Mouse (Mus musculus): ENCODE data around the gene Fam160a1. TPM values are rescaled to one million over a fixed set of nuclear protein-coding genes. Genes with fewer than 3 reads are reported as not detected.

The Fam160a1 gene
- total RNA-seq, 1 experiment from 2014 or later: not detected

DNA sequence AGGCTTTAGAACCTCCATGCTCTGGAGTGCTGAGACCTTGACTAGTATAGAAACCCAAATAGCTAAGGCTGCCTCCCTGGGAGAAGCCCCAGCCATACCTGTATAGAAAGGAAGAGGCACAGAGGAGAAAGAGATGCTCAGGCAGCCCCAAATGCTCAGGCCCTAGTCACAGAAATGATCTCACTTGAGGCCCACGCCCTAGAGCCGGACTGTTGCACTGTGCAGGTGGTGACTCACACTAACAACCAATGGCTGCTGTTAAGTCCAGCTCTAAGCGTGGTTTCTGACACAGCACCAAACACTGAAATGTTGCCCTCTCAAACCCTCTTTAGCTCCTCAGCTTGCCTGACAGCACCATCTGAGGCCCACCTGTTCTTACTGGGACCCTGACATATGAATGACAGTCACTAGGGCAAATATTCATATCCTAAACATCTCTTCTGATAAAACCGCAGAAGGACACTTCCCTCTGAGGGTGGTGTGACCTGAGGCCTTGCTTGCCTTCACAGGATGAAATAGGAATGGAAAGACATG lies 101.3 kb downstream of the Fam160a1 start:
- no peak for ATAC-seq (replicated peaks in 1 of 2; ENCODE audit: insufficient read depth in 1 of 2, low FRiP score in 2 of 2, low TSS enrichment in 1 of 2, low read depth in 1 of 2, poor library complexity in 2 of 2, severe bottlenecking in 2 of 2)

- peak in 1 of 2 experiments; percentile 59; a peak in 2 of 4 replicates for ATAC-seq (replicated peaks in 1 of 2; ENCODE audit: insufficient read depth in 1 of 2, low FRiP score in 2 of 2, low TSS enrichment in 1 of 2, low read depth in 1 of 2, poor library complexity in 2 of 2, severe bottlenecking in 2 of 2)
Observed at GRCm38 (mm10) chr3:85713936-85714709, 103.0 kb downstream of the Fam160a1 start.

DNA sequence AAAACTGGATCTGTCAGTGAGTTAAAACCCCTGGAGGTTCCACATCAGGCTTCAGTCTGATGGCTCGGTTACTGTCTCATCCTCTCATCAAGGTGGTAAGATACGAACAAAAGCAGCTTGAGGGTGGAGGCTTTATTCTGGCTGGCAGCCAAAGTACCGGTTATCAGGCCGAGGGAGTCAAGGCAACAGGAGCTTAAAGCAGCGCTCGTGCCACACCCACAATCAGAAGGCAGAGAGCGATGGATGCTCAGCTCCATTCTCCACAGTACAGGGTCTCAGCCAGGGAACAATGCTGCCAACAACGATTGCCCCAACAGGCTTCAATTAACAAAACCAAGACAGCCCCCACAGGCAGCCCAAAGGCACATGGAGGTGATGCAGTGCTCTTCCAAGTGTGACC lies 106.4 kb downstream of the Fam160a1 start:
- no peak for ATAC-seq (replicated peaks in 1 of 2; ENCODE audit: insufficient read depth in 1 of 2, low FRiP score in 2 of 2, low TSS enrichment in 1 of 2, low read depth in 1 of 2, poor library complexity in 2 of 2, severe bottlenecking in 2 of 2)

GRCm38 (mm10) chr3:85707421-85707820 lies 109.7 kb downstream of the Fam160a1 start:
- ATAC-seq (replicated peaks in 1 of 2; ENCODE audit: insufficient read depth in 1 of 2, low FRiP score in 2 of 2, low TSS enrichment in 1 of 2, low read depth in 1 of 2, poor library complexity in 2 of 2, severe bottlenecking in 2 of 2): 0 out of 4 replicates have a peak, but pooled peaks of 1 of the 2 experiments have one; percentile 25

GRCm38 (mm10) chr3:85703141-85703882 lies 113.8 kb downstream of the Fam160a1 start:
- ATAC-seq (replicated peaks in 1 of 2; ENCODE audit: insufficient read depth in 1 of 2, low FRiP score in 2 of 2, low TSS enrichment in 1 of 2, low read depth in 1 of 2, poor library complexity in 2 of 2, severe bottlenecking in 2 of 2): no peak

- no peak for ATAC-seq (replicated peaks in 1 of 2; ENCODE audit: insufficient read depth in 1 of 2, low FRiP score in 2 of 2, low TSS enrichment in 1 of 2, low read depth in 1 of 2, poor library complexity in 2 of 2, severe bottlenecking in 2 of 2)
Observed at GRCm38 (mm10) chr3:85698496-85698895, 118.6 kb downstream of the Fam160a1 start.

GRCm38 (mm10) chr3:85695056-85695455 lies 122.0 kb downstream of the Fam160a1 start:
- ATAC-seq (replicated peaks in 1 of 2; ENCODE audit: insufficient read depth in 1 of 2, low FRiP score in 2 of 2, low TSS enrichment in 1 of 2, low read depth in 1 of 2, poor library complexity in 2 of 2, severe bottlenecking in 2 of 2): no peak

GRCm38 (mm10) chr3:85693013-85693412 lies 124.1 kb downstream of the Fam160a1 start:
- ATAC-seq (replicated peaks in 1 of 2; ENCODE audit: insufficient read depth in 1 of 2, low FRiP score in 2 of 2, low TSS enrichment in 1 of 2, low read depth in 1 of 2, poor library complexity in 2 of 2, severe bottlenecking in 2 of 2): peak; percentile 82 to 93

- ATAC-seq (replicated peaks in 1 of 2; ENCODE audit: insufficient read depth in 1 of 2, low FRiP score in 2 of 2, low TSS enrichment in 1 of 2, low read depth in 1 of 2, poor library complexity in 2 of 2, severe bottlenecking in 2 of 2): no peak
Observed at GRCm38 (mm10) chr3:85691134-85691533, 126.0 kb downstream of the Fam160a1 start.

GRCm38 (mm10) chr3:85688341-85688740 lies 128.8 kb downstream of the Fam160a1 start:
- ATAC-seq (replicated peaks in 1 of 2; ENCODE audit: insufficient read depth in 1 of 2, low FRiP score in 2 of 2, low TSS enrichment in 1 of 2, low read depth in 1 of 2, poor library complexity in 2 of 2, severe bottlenecking in 2 of 2): no peak

GRCm38 (mm10) chr3:85685271-85685670 lies 131.8 kb downstream of the Fam160a1 start:
- no peak for ATAC-seq (replicated peaks in 1 of 2; ENCODE audit: insufficient read depth in 1 of 2, low FRiP score in 2 of 2, low TSS enrichment in 1 of 2, low read depth in 1 of 2, poor library complexity in 2 of 2, severe bottlenecking in 2 of 2)

- ATAC-seq (replicated peaks in 1 of 2; ENCODE audit: insufficient read depth in 1 of 2, low FRiP score in 2 of 2, low TSS enrichment in 1 of 2, low read depth in 1 of 2, poor library complexity in 2 of 2, severe bottlenecking in 2 of 2): no peak
Observed at GRCm38 (mm10) chr3:85683618-85684017, 133.5 kb downstream of the Fam160a1 start.

- ATAC-seq (replicated peaks in 1 of 2; ENCODE audit: insufficient read depth in 1 of 2, low FRiP score in 2 of 2, low TSS enrichment in 1 of 2, low read depth in 1 of 2, poor library complexity in 2 of 2, severe bottlenecking in 2 of 2): no peak
Observed at GRCm38 (mm10) chr3:85681136-85681535, 136.0 kb downstream of the Fam160a1 start.

GRCm38 (mm10) chr3:85679960-85680359 lies 137.1 kb downstream of the Fam160a1 start:
- no peak for ATAC-seq (replicated peaks in 1 of 2; ENCODE audit: insufficient read depth in 1 of 2, low FRiP score in 2 of 2, low TSS enrichment in 1 of 2, low read depth in 1 of 2, poor library complexity in 2 of 2, severe bottlenecking in 2 of 2)

DNA sequence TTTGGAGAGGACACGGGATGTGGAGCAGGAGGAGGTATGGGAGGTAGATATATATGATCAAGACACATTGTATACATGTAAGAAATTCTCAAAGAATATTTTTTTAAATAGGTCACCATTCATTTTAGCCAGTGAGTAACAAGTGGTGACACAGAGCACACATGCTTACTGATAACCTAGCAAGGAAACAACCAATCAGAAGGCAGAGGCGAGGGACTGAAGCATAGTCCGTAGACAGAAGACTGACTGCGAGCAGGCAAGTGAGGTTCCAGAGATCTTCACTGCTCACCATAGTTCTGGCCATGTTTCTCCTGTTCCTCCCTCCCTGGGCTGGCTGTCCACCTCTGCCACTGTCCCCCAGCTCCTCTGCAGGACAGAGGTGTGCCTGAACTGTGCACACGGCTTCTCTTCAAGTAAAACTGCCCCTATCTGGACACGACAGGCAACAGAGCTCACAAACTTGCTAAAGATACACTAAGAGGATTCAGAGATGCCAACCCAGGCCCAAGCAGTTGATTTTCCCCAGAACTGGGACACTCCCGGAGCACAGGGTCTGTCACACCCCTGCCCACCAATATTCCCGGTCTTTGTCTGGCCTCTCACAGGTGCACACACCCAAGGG lies 137.7 kb downstream of the Fam160a1 start:
- no peak for ATAC-seq (replicated peaks in 1 of 2; ENCODE audit: insufficient read depth in 1 of 2, low FRiP score in 2 of 2, low TSS enrichment in 1 of 2, low read depth in 1 of 2, poor library complexity in 2 of 2, severe bottlenecking in 2 of 2)

GRCm38 (mm10) chr3:85677952-85678351 lies 139.1 kb downstream of the Fam160a1 start:
- no peak for ATAC-seq (replicated peaks in 1 of 2; ENCODE audit: insufficient read depth in 1 of 2, low FRiP score in 2 of 2, low TSS enrichment in 1 of 2, low read depth in 1 of 2, poor library complexity in 2 of 2, severe bottlenecking in 2 of 2)

DNA sequence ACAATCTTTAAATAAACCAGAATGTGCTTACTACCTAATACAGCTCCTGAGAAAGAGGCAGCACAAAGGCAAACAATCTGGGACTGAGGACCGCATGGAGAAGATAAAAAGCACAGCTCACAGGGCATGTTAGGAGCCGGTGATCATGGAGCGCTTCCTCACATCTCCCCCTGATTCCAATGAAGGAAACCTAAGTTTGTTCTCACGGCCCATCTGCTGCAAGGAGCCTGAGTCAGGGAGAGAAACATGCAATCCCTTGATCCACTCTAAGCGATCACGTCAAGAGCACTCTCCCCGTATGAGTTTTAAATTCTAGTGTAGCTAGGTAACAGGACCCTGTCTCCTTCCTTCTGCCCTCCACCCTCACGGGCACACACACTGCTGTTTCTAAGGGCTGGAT lies 140.0 kb downstream of the Fam160a1 start:
- ATAC-seq (replicated peaks in 1 of 2; ENCODE audit: insufficient read depth in 1 of 2, low FRiP score in 2 of 2, low TSS enrichment in 1 of 2, low read depth in 1 of 2, poor library complexity in 2 of 2, severe bottlenecking in 2 of 2): no peak

- no peak for ATAC-seq (replicated peaks in 1 of 2; ENCODE audit: insufficient read depth in 1 of 2, low FRiP score in 2 of 2, low TSS enrichment in 1 of 2, low read depth in 1 of 2, poor library complexity in 2 of 2, severe bottlenecking in 2 of 2)
Observed at GRCm38 (mm10) chr3:85669844-85670243, 147.2 kb downstream of the Fam160a1 start.
